Mouse (Mus musculus): ENCODE data around the gene Lsmem1. TPM values are rescaled to one million over a fixed set of nuclear protein-coding genes. Genes with fewer than 3 reads are reported as not detected.

The Lsmem1 gene
- polyA plus RNA-seq (2012; ENCODE audit: low replicate concordance): not detected in 2 replicates

GRCm38 (mm10) chr12:40199302-40199701 is at the start of gene Lsmem1:
TSS of gene Lsmem1 (minus strand) at chr12:40199490.

GRCm38 (mm10) chr12:40248454-40249180 is 49.3 kb upstream of the Lsmem1 start, which contains the start of gene Ifrd1:
TSS of gene Ifrd1 (minus strand) at chr12:40248504.

GRCm38 (mm10) chr12:40133573-40134271 is 65.6 kb downstream of the Lsmem1 start, which contains the start of gene Scin:
TSS of gene Scin (minus strand) at chr12:40134228.

Other genes starting within 250 kb of the Lsmem1 start
- 29.7 and 42.0 TPM in 2 replicates for gene Arl4a, start 161.5 kb downstream of the Lsmem1 start, polyA plus RNA-seq (2012; ENCODE audit: low replicate concordance)
- 0.21 TPM in 1 of 2 replicates, not detected in the other for gene Scin, start 65.3 kb downstream of the Lsmem1 start, polyA plus RNA-seq (2012; ENCODE audit: low replicate concordance)
- gene Ifrd1, start 49.0 kb upstream of the Lsmem1 start, polyA plus RNA-seq (2012; ENCODE audit: low replicate concordance): 46.9 and 47.6 TPM in 2 replicates
- 0.63 and 1.0 TPM in 2 replicates for gene Zfp277, start 246.4 kb upstream of the Lsmem1 start, polyA plus RNA-seq (2012; ENCODE audit: low replicate concordance)
- gene Dock4, start 246.5 kb upstream of the Lsmem1 start, polyA plus RNA-seq (2012; ENCODE audit: low replicate concordance): 0.47 and 0.84 TPM in 2 replicates